Mouse (Mus musculus): ENCODE results near the gene Snrk.

- no peak for TF ChIP-seq POLR2A (IDR thresholded peaks at IDR 0.05; ENCODE audit: low read depth, low read length)
- no peak for TF ChIP-seq CTCF (conservative IDR thresholded peaks at IDR 0.05; ENCODE audit: insufficient read depth, insufficient read length, low read depth, low read length)
Observed at GRCm38 (mm10) chr9:122097535-122097934, 19.5 kb upstream of the Snrk start.

Data from kidney, adult 2 months (tissue).